Mouse (Mus musculus) heart, postnatal 0 days (tissue): Measurements from ENCODE around the gene Heatr5b. TPM values are rescaled to one million over a fixed set of nuclear protein-coding genes. Genes with fewer than 3 reads are reported as not detected.

Experiments used
- ATAC-seq: fragments of 200-750 bp; cut with Nextera tagmentation; 2 replicates; pipeline ENCODE4 v1.8.0; 2017; ENCODE audit warnings: low read depth, moderate number of reproducible peaks, moderate library complexity; ENCODE audit not compliant: insufficient read depth
- DNase-seq: peaks from one replicate; pipeline ENCODE4 v3.0.0-alpha.2; 2016; ENCODE audit warnings: low spot score
- H3K27ac ChIP-seq: fragments of 300-500 bp; sonication (generic); 2 replicates; pipeline ENCODE4 v1.5.1; 2014; ENCODE audit warnings: low read depth, mild to moderate bottlenecking
- H3K27me3 ChIP-seq: fragments of 300-500 bp; sonication (generic); 2 replicates; pipeline ENCODE4 v1.6.1; 2014; ENCODE audit warnings: low read length, mixed read lengths; ENCODE audit not compliant: control insufficient read depth, insufficient read depth
- H3K36me3 ChIP-seq: fragments of 300-500 bp; sonication (generic); replicated peaks from 2 replicates; pipeline ENCODE4 v1.6.1; 2014; ENCODE audit warnings: low read length, mixed read lengths; ENCODE audit not compliant: control insufficient read depth, insufficient read depth
- H3K4me1 ChIP-seq: fragments of 300-500 bp; sonication (generic); 2 replicates; pipeline ENCODE4 v1.6.1; 2014; ENCODE audit warnings: antibody characterized with exemption; ENCODE audit not compliant: control insufficient read depth, insufficient read depth
- H3K4me2 ChIP-seq: fragments of 300-500 bp; sonication (generic); 2 replicates; pipeline ENCODE4 v1.6.1; 2014; ENCODE audit warnings: low read depth, mild to moderate bottlenecking, low read length, moderate library complexity
- H3K4me3 ChIP-seq: fragments of 300-500 bp; sonication (generic); 2 replicates; pipeline ENCODE4 v1.5.1; 2014; ENCODE audit warnings: low read depth, low read length
- H3K9ac ChIP-seq: fragments of 300-500 bp; sonication (generic); replicated peaks from 2 replicates; pipeline ENCODE4 v1.6.1; 2014; ENCODE audit warnings: low read depth, low read length, mixed read lengths
- H3K9me3 ChIP-seq: fragments of 300-500 bp; sonication (generic); replicated peaks from 2 replicates; pipeline ENCODE4 v1.6.1; 2016; ENCODE audit warnings: low read length; ENCODE audit not compliant: control insufficient read depth
- CTCF ChIP-seq: IDR thresholded peaks from 2 replicates; pipeline ENCODE4 v1.5.1; 2016; ENCODE audit warnings: antibody characterized with exemption, control low read depth, low read depth
- EP300 ChIP-seq: IDR thresholded peaks from 2 replicates; pipeline ENCODE4 v1.6.1; 2016; ENCODE audit warnings: antibody characterized with exemption, low read depth
- WGBS: fragments of 180-500 bp; shearing (Covaris S2); extraction: QIAGEN DNeasy Blood & Tissue Kit; methylation state at CpG from one replicate; pipeline ENCODE4 v1.1.7; 2014; 5-methylcytosine and 5-hydroxymethylcytosine counted together
- polyA plus RNA-seq: library from polyadenylated mRNA; unstranded; fragments of >200 nt; fragmentation: Nextera tagmentation; extraction: Ambion mirVana; gene quantifications from 2 replicates; pipeline ENCODE4 v1.2.1, GENCODE M21; 2015
- total RNA-seq: library from RNA; depleted of rRNA; stranded (reverse); fragments of >200 nt; gene quantifications from 2 replicates; pipeline ENCODE4 v1.2.3, GENCODE M21; 2014; ENCODE audit warnings: low replicate concordance

Heatr5b gene
- total and polyA plus RNA-seq, 2 experiments from 2014 or later: 13.8 to 56.7 TPM

DNA sequence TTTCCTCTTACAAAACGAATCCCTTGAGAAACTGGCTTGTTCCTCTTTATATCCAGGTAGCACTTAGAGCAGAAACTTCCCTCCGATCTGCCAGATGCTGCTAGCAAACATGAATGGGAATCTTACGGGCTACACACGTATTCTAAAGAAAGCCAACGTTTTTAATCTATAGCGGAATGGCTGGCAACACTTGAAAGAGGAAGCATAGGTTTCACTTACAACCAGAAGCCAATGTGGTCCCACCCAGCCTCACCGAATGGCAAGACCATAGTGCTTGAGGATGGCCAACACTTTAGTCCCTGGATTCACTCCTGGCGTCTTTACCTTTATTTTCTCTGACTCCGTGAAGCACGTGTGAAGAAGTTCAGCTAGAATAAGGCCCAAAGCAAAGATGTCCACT is 21.1 kb upstream of the Heatr5b start:
- Histone ChIP-seq H3K9ac (no peak overlapping the region), H3K9me3 (no peaks in the 10 kb centered on the region), H3K36me3 (peaks cover 65% of the 10 kb centered on the region), H3K27me3 (no peaks in the 10 kb centered on the region), H3K27ac (no peak overlapping the region), H3K4me3 (no peak overlapping the region), H3K4me1 (no peaks in the 10 kb centered on the region), H3K4me2 (no peak overlapping the region)
- ATAC-seq (no peak), DNase-seq (no peak)
- no peak for TF ChIP-seq CTCF
- no peak for TF ChIP-seq EP300
- 91% methylated on average over 10 of the region's 10 CpGs for WGBS

DNA sequence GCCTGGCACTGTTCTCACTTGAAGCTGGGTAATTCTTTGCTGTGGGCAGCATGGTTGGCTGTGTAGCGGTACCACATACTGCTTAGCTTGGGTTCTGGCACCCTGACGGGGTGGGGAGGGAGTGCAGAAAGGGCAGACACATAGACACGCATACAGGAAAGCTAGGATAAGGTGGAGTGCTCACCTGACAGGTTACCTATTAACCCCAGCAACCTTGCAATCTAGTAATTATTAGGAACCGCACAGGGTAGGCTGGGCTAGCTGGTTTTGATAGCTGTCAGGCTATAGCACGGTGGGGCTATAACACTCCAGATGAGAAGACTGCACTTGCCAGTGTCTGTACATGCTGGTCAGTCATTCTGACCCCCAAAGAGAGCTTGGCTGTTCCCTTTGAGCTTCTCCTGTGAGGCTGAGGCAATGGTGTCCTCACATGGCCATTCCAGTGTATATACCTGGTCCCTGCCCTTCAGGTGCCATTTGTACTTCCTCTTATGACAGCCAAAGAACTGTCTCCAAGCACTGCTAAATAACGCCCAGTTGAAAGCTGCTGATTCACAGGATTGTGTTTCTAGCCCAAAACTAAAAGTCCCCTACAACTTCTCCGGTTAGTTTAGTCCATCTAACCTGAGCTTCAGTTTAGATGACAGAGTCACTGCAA is 7.2 kb upstream of the Heatr5b start:
- no peaks in the 10 kb centered on the region for H3K4me1 ChIP-seq
- H3K27me3 ChIP-seq: no peaks in the 10 kb centered on the region
- H3K4me2 ChIP-seq: no peak overlapping the region
- H3K4me3 ChIP-seq: no peak overlapping the region
- H3K27ac ChIP-seq: no peak overlapping the region
- no peak overlapping the region for H3K9ac ChIP-seq
- 95% methylated on average over 7 of the region's 7 CpGs for WGBS
- ATAC-seq (no peak), DNase-seq (no peak)
- no peak for TF ChIP-seq CTCF
- TF ChIP-seq EP300: no peak
- peaks cover 67% of the 10 kb centered on the region for H3K36me3 ChIP-seq
- H3K9me3 ChIP-seq: no peaks in the 10 kb centered on the region

DNA sequence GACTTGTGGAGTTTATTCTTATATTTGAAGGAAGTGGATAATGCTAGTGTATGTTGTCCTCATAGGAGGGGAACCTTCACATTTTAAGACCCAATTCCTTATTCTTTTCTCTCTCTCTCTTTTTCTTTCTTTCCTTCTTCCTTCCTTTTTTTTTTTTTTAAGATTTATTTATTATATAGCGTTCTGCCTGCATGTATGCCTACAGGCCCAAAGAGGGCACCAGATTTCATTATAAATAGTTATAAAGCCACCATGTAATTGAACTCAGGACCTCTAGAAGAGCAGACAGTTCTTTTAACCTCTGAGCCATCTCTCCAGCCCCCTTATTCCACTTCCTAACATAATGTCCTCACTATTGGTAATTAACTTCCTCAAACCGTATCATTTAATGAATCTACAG is 892 bp upstream of the Heatr5b start:
- TF ChIP-seq CTCF (no peak), EP300 (no peak)
- peaks cover 22% of the 10 kb centered on the region for H3K36me3 ChIP-seq
- peak overlapping the region; percentile 52 for H3K9ac ChIP-seq
- 25% methylated on average over 2 of the region's 2 CpGs for WGBS
- ATAC-seq: no peak
- peak overlapping the region; percentile 88 for H3K4me2 ChIP-seq
- no peaks in the 10 kb centered on the region for H3K9me3 ChIP-seq
- H3K4me1 ChIP-seq: no peaks in the 10 kb centered on the region
- H3K4me3 ChIP-seq: peak overlapping the region; percentile 87
- DNase-seq: peak; percentile 7
- H3K27ac ChIP-seq: peak overlapping the region; percentile 80
- no peaks in the 10 kb centered on the region for H3K27me3 ChIP-seq

DNA sequence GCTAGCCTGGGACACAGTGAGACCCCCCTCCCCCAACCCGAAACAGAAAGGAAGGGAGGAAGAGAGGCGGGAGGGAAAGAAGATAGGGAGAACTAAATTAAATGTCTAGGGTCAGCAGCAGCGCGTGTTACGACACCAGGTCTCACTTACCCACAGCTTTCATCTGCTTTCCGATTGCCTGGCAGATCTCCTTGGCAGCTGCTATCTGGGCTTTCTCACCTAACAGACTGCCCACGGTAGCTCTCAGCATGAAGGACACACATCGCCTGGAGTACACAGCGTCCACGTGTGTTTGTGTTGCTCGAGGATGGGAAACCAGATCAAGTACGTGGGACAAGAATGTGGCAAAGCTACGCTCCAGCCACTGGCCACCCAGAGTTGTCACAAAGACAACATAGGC is 10.8 kb downstream of the Heatr5b start:
- no peak; the same call in 1 of the 2 replicates for ATAC-seq
- Histone ChIP-seq H3K9me3 (no peaks in the 10 kb centered on the region), H3K9ac (no peak overlapping the region; the same call in 1 of the 2 replicates), H3K4me2 (no peak overlapping the region), H3K36me3 (peaks cover 76% of the 10 kb centered on the region), H3K4me3 (no peak overlapping the region), H3K27ac (no peak overlapping the region), H3K4me1 (peaks cover 7% of the 10 kb centered on the region; the same call in 1 of the 2 replicates), H3K27me3 (no peaks in the 10 kb centered on the region)
- DNase-seq: no peak
- WGBS: 56% methylated on average over 13 of the region's 13 CpGs
- TF ChIP-seq CTCF: no peak
- TF ChIP-seq EP300: no peak

DNA sequence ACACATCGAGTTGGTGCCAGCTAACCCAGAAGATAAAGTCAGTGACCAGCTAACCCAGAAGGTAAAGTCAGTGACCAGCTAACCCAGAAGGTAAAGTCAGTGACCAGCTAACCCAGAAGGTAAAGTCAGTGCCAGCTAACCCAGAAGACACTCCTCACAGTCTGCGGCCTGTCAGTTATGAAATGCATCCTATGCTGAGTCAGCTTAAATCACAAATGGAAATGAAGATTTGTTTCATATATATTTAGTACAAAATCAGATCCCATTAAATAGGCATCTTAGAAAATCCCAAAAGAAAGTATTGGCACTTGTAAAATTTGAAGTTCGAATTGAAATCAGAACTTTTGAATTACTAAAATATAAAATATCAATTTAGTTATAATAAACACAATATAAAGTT is 25.6 kb downstream of the Heatr5b start:
- Histone ChIP-seq H3K4me1 (no peaks in the 10 kb centered on the region), H3K36me3 (peaks cover 61% of the 10 kb centered on the region), H3K27me3 (no peaks in the 10 kb centered on the region), H3K27ac (0 out of 2 replicates have a peak overlapping the region, but pooled peaks have one; percentile 25), H3K9ac (no peak overlapping the region), H3K4me2 (no peak overlapping the region), H3K4me3 (no peak overlapping the region), H3K9me3 (no peaks in the 10 kb centered on the region)
- ATAC-seq (no peak), DNase-seq (no peak)
- TF ChIP-seq CTCF (no peak), EP300 (no peak)
- 80% methylated on average over 3 of the region's 3 CpGs for WGBS

DNA sequence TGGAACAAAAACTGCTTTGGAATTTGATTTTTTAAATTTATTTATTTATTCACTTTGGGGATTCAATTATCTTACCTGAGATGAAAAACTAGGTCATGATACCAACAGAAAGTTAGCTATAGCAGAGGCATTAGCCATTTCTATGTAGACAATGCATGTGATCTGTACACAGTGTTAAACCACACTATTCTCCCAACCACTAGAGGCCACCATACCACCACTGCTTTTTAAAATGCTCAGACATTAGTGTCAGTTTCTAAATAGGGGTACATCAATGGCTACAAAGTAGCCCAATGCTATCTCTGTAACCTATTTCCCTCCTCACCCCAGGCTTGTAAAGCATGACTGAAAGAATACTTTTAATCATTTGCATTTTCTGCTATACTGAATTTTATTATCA is 26.1 kb downstream of the Heatr5b start:
- DNase-seq (peak; percentile 43), ATAC-seq (peak; percentile 83)
- H3K4me2 ChIP-seq: no peak overlapping the region
- H3K27me3 ChIP-seq: no peaks in the 10 kb centered on the region
- no peak overlapping the region for H3K9ac ChIP-seq
- no peaks in the 10 kb centered on the region for H3K9me3 ChIP-seq
- H3K4me3 ChIP-seq: no peak overlapping the region
- H3K36me3 ChIP-seq: peaks cover 59% of the 10 kb centered on the region
- no peaks in the 10 kb centered on the region for H3K4me1 ChIP-seq
- no peak overlapping the region for H3K27ac ChIP-seq
- peak; percentile 76 for TF ChIP-seq CTCF
- no peak for TF ChIP-seq EP300
